Mouse (Mus musculus) right cerebral cortex, postnatal 4 days (tissue): ENCODE measurements around the gene Lins1.

Experiments used
- DNase-seq: peaks from one replicate; pipeline ENCODE4 v3.0.0-alpha.2; 2022

Gene Lins1

GRCm38 (mm10) chr7:66689620-66690360, at the start of gene Lins1:
Gene Lins1 (plus strand): TSS chr7:66689889.
- peak; percentile 94 for DNase-seq

GRCm38 (mm10) chr7:66645736-66646135, 44.0 kb upstream of the Lins1 start:
- DNase-seq, result no peak

GRCm38 (mm10) chr7:66649181-66649580, 40.5 kb upstream of the Lins1 start:
- no peak for DNase-seq

GRCm38 (mm10) chr7:66650883-66651282, 38.8 kb upstream of the Lins1 start:
- no peak for DNase-seq

GRCm38 (mm10) chr7:66652216-66652615, 37.5 kb upstream of the Lins1 start:
- no peak for DNase-seq

- no peak for DNase-seq
Observed at GRCm38 (mm10) chr7:66653596-66653995, 36.1 kb upstream of the Lins1 start.

- no peak for DNase-seq
Observed at GRCm38 (mm10) chr7:66655471-66655870, 34.2 kb upstream of the Lins1 start.

- DNase-seq, result no peak
Observed at GRCm38 (mm10) chr7:66660291-66660690, 29.4 kb upstream of the Lins1 start.

GRCm38 (mm10) chr7:66660972-66661371, 28.7 kb upstream of the Lins1 start:
- no peak for DNase-seq

GRCm38 (mm10) chr7:66661572-66661971, 28.1 kb upstream of the Lins1 start:
- DNase-seq, result peak; percentile 81

GRCm38 (mm10) chr7:66663548-66663947, 26.1 kb upstream of the Lins1 start:
- no peak for DNase-seq

- DNase-seq, result no peak
Observed at GRCm38 (mm10) chr7:66667064-66667463, 22.6 kb upstream of the Lins1 start.

- no peak for DNase-seq
Observed at GRCm38 (mm10) chr7:66675800-66676199, 13.9 kb upstream of the Lins1 start.

- DNase-seq, result no peak
Observed at GRCm38 (mm10) chr7:66682119-66682863, 7.4 kb upstream of the Lins1 start.

- DNase-seq, result no peak
Observed at GRCm38 (mm10) chr7:66688721-66689120, 968 bp upstream of the Lins1 start.

GRCm38 (mm10) chr7:66689294-66689619, 432 bp upstream of the Lins1 start, which contains the start of gene Asb7:
Gene Asb7 (minus strand): TSS chr7:66689596.
- no peak for DNase-seq

- no peak for DNase-seq
Observed at GRCm38 (mm10) chr7:66694467-66694866, 4.8 kb downstream of the Lins1 start.

- no peak for DNase-seq
Observed at GRCm38 (mm10) chr7:66702721-66703120, 13.0 kb downstream of the Lins1 start.

- DNase-seq, result no peak
Observed at GRCm38 (mm10) chr7:66704631-66705030, 14.9 kb downstream of the Lins1 start.

GRCm38 (mm10) chr7:66711166-66711565, 21.5 kb downstream of the Lins1 start:
- no peak for DNase-seq

GRCm38 (mm10) chr7:66724514-66724913, 34.8 kb downstream of the Lins1 start:
- no peak for DNase-seq

- DNase-seq, result no peak
Observed at GRCm38 (mm10) chr7:66724954-66725353, 35.3 kb downstream of the Lins1 start.

GRCm38 (mm10) chr7:66728072-66728471, 38.4 kb downstream of the Lins1 start:
- DNase-seq, result no peak

GRCm38 (mm10) chr7:66729232-66729631, 39.5 kb downstream of the Lins1 start:
- DNase-seq, result no peak
